Mouse (Mus musculus): ENCODE measurements at regions not wholly inside any gene's neighbourhood (a gene's known extent, or its start where the extent isn't known, plus 50 kb on each side); places are given as distances from the start of the nearest gene placed in this dataset.

GRCm38 (mm10) chr19:15342229-15342628 lies 604.9 kb downstream of the Psat1 start:
- in situ Hi-C loops (cut with MboI; ENCODE audit: unreplicated experiment in 2 of 2): no loop called here

GRCm38 (mm10) chr19:15340305-15340983 lies 606.7 kb downstream of the Psat1 start:
- in situ Hi-C loops (cut with MboI; ENCODE audit: unreplicated experiment in 2 of 2): no loop called here

GRCm38 (mm10) chr19:15339979-15340304 lies 607.2 kb downstream of the Psat1 start:
- in situ Hi-C loops (cut with MboI; ENCODE audit: unreplicated experiment in 2 of 2): no loop called here

- in situ Hi-C loops (cut with MboI; ENCODE audit: unreplicated experiment in 2 of 2): no loop called here
These were observed 617.0 kb downstream of the Psat1 start for GRCm38 (mm10) chr19:15330155-15330554.

GRCm38 (mm10) chr19:15299474-15299873 lies 647.7 kb downstream of the Psat1 start:
- in situ Hi-C loops (cut with MboI; ENCODE audit: unreplicated experiment in 2 of 2): no loop called here

GRCm38 (mm10) chr19:15285016-15285415 lies 662.1 kb downstream of the Psat1 start:
- in situ Hi-C loops (cut with MboI; ENCODE audit: unreplicated experiment in 2 of 2): no loop called here

- in situ Hi-C loops (cut with MboI; ENCODE audit: unreplicated experiment in 2 of 2): no loop called here
These were observed 644.9 kb upstream of the Tle4 start for GRCm38 (mm10) chr19:15242781-15243180.

- in situ Hi-C loops (cut with MboI; ENCODE audit: unreplicated experiment in 2 of 2): no loop called here
These were observed 632.5 kb upstream of the Tle4 start for GRCm38 (mm10) chr19:15230129-15230927.

- in situ Hi-C loops (cut with MboI; ENCODE audit: unreplicated experiment in 2 of 2): no loop called here
These were observed 619.5 kb upstream of the Tle4 start for GRCm38 (mm10) chr19:15217387-15217786.

GRCm38 (mm10) chr19:15214651-15215050 lies 616.8 kb upstream of the Tle4 start:
- in situ Hi-C loops (cut with MboI; ENCODE audit: unreplicated experiment in 2 of 2): no loop called here

GRCm38 (mm10) chr19:15212881-15213280 lies 615.0 kb upstream of the Tle4 start:
- in situ Hi-C loops (cut with MboI; ENCODE audit: unreplicated experiment in 2 of 2): no loop called here

- in situ Hi-C loops (cut with MboI; ENCODE audit: unreplicated experiment in 2 of 2): no loop called here
These were observed 605.2 kb upstream of the Tle4 start for GRCm38 (mm10) chr19:15203039-15203438.

- in situ Hi-C loops (cut with MboI; ENCODE audit: unreplicated experiment in 2 of 2): no loop called here
These were observed 603.4 kb upstream of the Tle4 start for GRCm38 (mm10) chr19:15201262-15201661.

GRCm38 (mm10) chr19:15200792-15201191 lies 602.9 kb upstream of the Tle4 start:
- in situ Hi-C loops (cut with MboI; ENCODE audit: unreplicated experiment in 2 of 2): no loop called here

GRCm38 (mm10) chr19:15200361-15200760 lies 602.5 kb upstream of the Tle4 start:
- in situ Hi-C loops (cut with MboI; ENCODE audit: unreplicated experiment in 2 of 2): no loop called here

GRCm38 (mm10) chr19:15199692-15200091 lies 601.8 kb upstream of the Tle4 start:
- in situ Hi-C loops (cut with MboI; ENCODE audit: unreplicated experiment in 2 of 2): no loop called here

GRCm38 (mm10) chr19:15175221-15175620 lies 577.4 kb upstream of the Tle4 start:
- in situ Hi-C loops (cut with MboI; ENCODE audit: unreplicated experiment in 2 of 2): no loop called here

GRCm38 (mm10) chr19:15173301-15173700 lies 575.5 kb upstream of the Tle4 start:
- in situ Hi-C loops (cut with MboI; ENCODE audit: unreplicated experiment in 2 of 2): no loop called here

- in situ Hi-C loops (cut with MboI; ENCODE audit: unreplicated experiment in 2 of 2): no loop called here
These were observed 569.3 kb upstream of the Tle4 start for GRCm38 (mm10) chr19:15167184-15167583.

GRCm38 (mm10) chr19:15160641-15161040 lies 562.8 kb upstream of the Tle4 start:
- in situ Hi-C loops (cut with MboI; ENCODE audit: unreplicated experiment in 2 of 2): no loop called here

- in situ Hi-C loops (cut with MboI; ENCODE audit: unreplicated experiment in 2 of 2): no loop called here
These were observed 560.8 kb upstream of the Tle4 start for GRCm38 (mm10) chr19:15158653-15159052.

GRCm38 (mm10) chr19:15158177-15158576 lies 560.3 kb upstream of the Tle4 start:
- in situ Hi-C loops (cut with MboI; ENCODE audit: unreplicated experiment in 2 of 2): no loop called here

Measured in v-Abl transformed pro-B cells (cell line).